Mouse (Mus musculus) embryo, embryonic 11.5 days (tissue): ENCODE results near the gene Nop16.
A peak's percentile ranks its signal among the peaks of the same experiment; 100 is the strongest.

Experiments used
- DNase-seq: peaks from one replicate; pipeline ENCODE4 v3.0.0-alpha.2; 2012; ENCODE audit warnings: low read depth, low spot score

Nop16 gene

GRCm38 (mm10) chr13:54596107-54596690, 6.3 kb upstream of the Nop16 start:
- DNase-seq = no peak

DNA sequence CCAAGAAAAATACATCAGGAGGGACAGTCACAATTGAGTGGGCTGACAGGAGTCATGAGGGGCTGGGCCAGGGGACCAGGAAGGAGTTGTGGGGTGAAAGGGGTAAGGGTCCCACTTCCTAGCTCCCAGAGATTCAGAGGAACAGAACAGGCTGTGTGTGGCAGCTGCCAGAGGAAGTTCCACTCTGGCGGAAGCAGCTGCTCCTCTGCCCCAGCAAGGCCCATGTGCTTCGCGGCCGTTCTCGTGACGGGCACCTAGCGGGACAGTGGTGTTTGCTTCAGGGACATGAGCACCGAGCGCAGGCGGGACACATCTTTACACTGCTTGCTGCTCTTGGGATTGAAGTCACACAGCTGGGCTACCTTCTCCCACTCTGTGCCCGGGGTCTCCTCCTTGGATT, 3.7 kb upstream of the Nop16 start:
- DNase-seq = no peak

GRCm38 (mm10) chr13:54591776-54592356, 2.0 kb upstream of the Nop16 start:
- DNase-seq = no peak

DNA sequence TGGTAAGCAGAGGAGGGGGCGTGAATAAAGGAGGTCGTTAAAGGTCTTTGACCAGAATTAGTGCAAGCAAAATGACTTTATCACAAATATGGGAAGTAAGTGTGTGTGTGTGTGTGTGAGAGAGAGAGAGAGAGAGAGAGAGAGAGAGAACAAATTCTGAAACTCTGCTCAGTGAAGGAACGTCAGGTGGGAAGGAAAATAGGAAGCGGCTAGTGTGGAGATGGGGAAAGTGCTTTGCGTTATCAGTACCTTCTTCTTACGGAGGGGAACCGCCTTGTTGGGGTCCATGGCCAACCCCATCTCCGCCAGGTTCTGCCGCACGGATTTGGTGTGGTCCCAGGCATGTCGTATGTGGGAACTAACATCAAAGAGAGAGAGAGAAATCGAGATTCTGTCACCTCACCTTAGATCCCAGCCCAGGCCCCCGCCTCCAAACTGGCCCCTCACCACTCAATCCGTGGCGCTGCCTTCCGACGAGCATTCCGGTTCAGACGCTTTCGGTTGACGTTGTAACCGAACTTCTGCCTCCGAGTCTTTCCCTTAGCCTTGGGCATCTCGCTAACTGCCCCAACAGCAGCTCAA, 385 bp downstream of the Nop16 start:
- no peak for DNase-seq

GRCm38 (mm10) chr13:54585831-54586230, 4.1 kb downstream of the Nop16 start:
- no peak for DNase-seq

- no peak for DNase-seq
Observed at GRCm38 (mm10) chr13:54582860-54583259, 7.0 kb downstream of the Nop16 start.

DNA sequence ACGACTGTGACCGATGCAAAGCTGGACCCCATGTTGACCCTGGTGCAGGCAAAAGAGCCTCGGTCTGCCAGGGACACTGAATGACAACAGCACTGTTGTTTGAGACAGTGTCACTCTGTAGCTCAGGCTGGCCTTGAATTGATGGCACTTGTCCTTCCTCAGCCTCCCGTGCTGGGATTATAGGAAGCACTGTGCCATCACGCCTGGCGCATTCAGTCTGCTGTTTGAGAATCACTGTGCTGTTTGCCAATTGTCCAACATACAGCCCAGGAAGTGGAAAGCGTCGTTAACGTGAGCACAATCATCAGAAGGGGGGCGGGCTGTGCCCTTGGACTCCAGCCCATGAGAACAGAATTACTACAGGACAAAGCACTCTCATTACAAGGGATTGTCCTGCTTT, 7.8 kb downstream of the Nop16 start:
- DNase-seq = no peak

DNA sequence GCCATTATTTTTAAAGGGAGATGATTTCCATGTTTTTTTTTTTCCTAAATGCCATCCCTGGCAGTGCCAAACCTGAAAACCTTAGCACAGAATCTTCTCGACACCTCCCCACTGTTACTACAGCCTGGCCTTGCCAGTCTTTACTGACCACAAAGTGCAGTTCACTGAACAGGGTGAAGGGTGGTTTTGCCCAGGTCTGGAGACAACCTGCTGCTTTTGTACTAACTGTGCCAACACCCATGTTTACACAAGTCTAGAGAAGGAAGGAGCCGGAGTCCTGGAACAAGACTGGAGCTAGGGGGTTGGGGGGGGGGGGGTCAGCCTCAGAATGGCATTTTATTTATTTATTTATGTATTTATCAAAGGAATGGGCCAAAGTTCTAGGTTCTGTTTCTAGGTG, 8.5 kb downstream of the Nop16 start:
- DNase-seq = no peak

GRCm38 (mm10) chr13:54577652-54578507, 12.0 kb downstream of the Nop16 start:
- DNase-seq = no peak

DNA sequence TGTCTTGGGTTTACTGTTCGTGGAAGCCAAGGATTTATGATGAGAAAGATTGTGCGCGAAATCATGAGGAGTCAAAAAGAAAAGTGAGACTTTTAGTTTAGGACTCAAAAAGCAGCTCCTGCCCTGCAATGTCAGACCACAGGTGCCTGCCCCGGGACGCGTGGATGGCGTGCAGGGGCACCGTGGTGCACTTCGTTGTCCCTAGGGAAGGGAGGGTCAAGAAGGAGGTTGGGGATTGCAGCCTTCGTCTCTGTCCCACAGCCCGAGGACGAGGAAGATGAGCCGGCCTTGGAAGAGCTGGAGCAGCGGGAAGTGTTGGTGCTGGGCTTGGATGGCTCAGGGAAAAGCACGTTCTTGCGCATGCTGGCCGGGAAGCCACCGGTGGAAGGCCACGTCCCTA, 14.4 kb downstream of the Nop16 start:
- DNase-seq = no peak

DNA sequence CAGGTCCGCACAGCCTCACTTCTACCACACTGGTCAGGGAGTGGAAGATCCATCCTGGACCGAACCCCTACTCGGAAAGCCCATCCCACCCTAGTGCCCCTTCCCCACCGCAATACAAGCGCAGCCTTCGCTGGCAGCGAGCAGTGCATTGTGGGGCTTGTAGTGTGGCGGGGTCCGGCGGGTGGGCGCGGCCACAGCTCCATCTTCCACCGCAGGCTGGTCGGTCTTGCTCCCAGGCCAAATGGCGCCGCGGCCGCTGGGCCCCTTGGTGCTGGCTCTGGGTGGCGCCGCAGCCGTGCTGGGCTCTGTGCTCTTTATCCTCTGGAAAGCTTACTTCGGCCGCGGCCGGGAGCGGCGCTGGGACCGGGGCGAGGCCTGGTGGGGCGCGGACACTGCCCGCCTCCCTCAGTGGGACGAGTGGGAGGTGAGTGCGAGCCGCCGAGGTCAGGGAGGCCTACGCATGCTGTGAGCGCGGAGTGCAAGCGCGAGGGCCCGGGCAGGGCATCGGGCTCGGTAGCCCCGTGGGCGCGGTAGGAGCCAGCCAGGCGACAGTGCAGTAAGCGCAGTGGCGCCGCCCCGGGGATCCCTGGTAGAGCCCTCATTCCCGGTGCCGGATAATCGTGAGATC, 14.9 kb downstream of the Nop16 start, which contains the start of gene Arl10:
TSS of gene Arl10 (plus strand) at position 162 of the 628 bp plus-strand sequence.
- peak; percentile 56 for DNase-seq

GRCm38 (mm10) chr13:54572621-54573020, 17.3 kb downstream of the Nop16 start:
- no peak for DNase-seq

GRCm38 (mm10) chr13:54571637-54572036, 18.3 kb downstream of the Nop16 start:
- DNase-seq = no peak

DNA sequence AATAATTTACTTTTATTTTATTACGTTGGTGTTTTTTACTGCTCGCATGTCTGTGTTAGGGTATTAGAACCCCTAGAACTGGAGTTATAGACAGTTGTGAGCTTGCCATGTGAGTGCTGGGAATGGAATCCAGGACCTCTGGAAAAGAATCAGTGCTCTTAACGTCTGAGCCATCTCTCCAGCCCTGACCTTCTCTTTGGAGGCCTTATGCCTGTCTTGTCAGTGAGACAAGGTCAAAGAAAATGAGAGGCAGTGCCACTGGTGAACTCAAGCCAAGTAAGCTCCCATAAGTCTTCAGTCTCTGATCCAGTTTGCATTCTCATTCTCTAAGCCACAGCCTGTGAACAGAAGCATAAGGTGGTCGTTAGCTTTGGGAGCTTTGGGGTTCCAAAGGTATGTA, 19.2 kb downstream of the Nop16 start:
- no peak for DNase-seq

DNA sequence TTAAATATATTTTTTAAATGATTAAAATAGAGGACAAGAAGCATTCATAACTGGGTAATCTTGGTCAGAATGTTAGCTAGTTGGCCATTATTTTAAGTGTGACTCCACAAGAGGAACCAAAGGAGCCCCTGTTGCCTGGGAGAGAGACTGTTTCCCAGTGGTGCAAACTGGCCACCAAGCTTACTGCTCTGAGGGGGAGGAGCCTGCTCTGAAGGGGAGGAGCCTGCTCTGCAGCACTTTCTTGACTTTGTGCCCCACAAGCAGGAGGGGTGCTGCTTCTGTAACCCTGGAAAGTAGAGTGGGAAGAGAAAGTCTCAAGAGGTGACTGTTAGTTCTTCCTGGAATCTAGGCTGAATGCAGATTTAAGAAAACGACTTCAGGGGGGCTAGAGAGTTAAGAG, 20.6 kb downstream of the Nop16 start:
- DNase-seq = no peak

DNA sequence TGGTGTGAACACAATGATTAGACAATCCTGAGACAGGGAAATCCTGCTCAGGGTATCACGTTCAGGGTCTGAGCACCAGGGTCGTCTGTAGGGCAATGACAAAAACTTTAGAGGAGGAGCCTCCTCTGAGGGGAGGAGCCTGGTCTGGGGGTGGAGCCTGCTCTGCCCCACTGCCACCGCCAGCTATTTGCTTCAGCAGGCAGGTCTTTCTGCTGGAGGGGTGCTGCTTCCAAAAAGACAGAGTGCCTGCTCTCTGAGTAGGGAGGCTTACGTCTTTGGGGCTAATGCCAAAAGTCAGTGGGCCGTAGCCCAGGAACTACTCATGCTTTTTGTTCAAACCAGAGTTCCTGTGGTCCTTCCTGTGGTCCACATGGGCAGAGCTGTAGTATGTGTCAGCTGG, 21.5 kb downstream of the Nop16 start:
- DNase-seq = no peak

DNA sequence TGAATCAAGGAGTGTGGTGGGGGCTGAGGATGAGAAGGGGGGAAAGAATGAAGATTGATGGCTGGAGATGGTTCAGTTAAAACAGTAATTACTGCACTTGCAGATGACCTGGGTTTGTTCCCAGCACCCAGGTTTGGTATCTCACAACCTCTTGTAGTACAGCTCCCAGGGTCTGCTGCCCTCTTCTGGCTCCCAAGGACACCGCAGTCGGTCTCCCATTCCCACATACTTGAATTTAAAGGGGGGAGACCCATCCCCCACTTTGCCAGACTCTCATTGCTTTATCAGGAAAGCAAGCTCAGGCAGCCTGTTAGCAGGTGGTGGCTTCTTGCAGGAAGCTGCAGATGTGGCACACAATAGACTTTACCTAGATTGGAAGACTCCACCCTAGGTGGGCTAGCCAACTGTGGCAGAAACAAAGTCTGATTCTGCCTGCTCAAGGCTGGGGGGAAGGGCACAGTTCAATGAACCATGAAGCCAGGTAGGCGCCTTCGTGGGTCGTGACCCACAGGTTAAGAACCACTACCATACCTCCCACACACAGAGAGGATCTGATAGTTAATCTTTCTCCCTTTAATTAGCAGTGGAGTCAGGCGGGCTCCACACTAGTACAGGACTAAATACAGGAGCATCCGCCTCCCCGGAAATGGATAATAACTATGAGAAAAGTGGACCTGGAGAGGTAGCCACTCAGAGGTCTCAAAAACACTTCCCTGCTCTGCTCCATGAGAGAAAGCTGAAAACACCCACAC, 24.1 kb downstream of the Nop16 start:
- DNase-seq = peak; percentile 29

GRCm38 (mm10) chr13:54565201-54565581, 24.7 kb downstream of the Nop16 start, which contains the start of gene 4833439L19Rik:
TSS of gene 4833439L19Rik (minus strand) at chr13:54565435.
- peak; percentile 91 for DNase-seq

GRCm38 (mm10) chr13:54564232-54565200, 25.4 kb downstream of the Nop16 start:
- DNase-seq = no peak

- no peak for DNase-seq
Observed at GRCm38 (mm10) chr13:54562562-54562961, 27.3 kb downstream of the Nop16 start.
